Mouse (Mus musculus) liver, adult 2 months (tissue): ENCODE measurements at regions not wholly inside any gene's neighbourhood (a gene's known extent, or its start where the extent isn't known, plus 50 kb on each side); places are given as distances from the start of the nearest gene placed in this dataset.

Experiments used
- CTCF ChIP-seq: fragments of 200-500 bp; IDR thresholded peaks from 2 replicates; pipeline ENCODE4 v1.5.1; 2011; ENCODE audit warnings: low read depth, low read length, control low read depth
- POLR2A ChIP-seq: fragments of 200-500 bp; IDR thresholded peaks from 2 replicates; pipeline ENCODE4 v1.6.1; 2011; ENCODE audit warnings: low read length, control low read depth; ENCODE audit not compliant: insufficient read depth; ENCODE audit errors: extremely low read depth

GRCm38 (mm10) chr9:94425804-94426203 is 112.1 kb downstream of the 1190002N15Rik start:
- TF ChIP-seq CTCF (no peak), POLR2A (no peak)
